Mouse (Mus musculus) 3T3-L1 (cell line): ENCODE measurements at regions not wholly inside any gene's neighbourhood (a gene's known extent, or its start where the extent isn't known, plus 50 kb on each side); places are given as distances from the start of the nearest gene placed in this dataset.

Source experiments
- DNase-seq: peaks from one replicate; pipeline ENCODE4 v3.0.0-alpha.2; 2015; ENCODE audit warnings: low read depth, low spot score

DNA sequence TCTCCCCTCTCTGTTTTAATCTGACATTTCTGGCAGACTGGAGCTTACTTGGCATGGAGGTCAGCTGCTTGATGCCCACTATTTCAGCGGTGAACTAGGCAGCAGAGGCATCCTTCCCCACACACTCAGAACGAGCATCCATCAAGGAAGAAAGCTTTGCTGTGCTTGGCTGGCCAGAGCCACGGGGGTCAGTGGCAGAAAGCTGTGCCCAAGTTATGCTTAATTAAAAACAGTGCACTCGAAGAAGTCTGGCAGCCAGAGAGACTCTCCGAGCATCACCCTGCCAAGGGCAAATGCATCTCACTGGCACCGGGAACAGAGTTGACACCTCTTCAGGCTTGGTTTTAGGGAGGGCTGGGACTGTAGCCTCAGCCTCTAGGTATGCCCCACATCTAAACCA lies 168.3 kb downstream of the Gm45692 start:
- peak; percentile 9 for DNase-seq

DNA sequence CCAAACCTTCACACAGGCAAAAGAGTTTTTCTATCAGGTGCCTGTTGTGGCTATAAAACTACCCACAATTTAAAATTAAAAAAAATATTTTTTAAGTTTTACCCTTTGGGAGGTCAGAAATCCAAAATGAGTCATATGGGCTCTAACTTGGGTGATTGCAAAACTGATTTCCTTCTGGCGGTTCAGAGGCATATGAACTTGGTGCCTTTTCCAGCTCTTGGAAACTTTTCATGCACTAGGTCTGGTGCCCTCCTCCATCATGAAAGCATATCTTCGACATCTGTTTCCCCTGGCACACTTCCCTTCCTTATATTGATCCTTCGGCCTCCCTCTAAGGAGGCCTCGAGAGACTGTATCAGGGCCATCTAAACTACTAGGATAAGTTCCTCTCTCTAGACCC lies 168.8 kb downstream of the Gm45692 start:
- DNase-seq = peak; percentile 62

DNA sequence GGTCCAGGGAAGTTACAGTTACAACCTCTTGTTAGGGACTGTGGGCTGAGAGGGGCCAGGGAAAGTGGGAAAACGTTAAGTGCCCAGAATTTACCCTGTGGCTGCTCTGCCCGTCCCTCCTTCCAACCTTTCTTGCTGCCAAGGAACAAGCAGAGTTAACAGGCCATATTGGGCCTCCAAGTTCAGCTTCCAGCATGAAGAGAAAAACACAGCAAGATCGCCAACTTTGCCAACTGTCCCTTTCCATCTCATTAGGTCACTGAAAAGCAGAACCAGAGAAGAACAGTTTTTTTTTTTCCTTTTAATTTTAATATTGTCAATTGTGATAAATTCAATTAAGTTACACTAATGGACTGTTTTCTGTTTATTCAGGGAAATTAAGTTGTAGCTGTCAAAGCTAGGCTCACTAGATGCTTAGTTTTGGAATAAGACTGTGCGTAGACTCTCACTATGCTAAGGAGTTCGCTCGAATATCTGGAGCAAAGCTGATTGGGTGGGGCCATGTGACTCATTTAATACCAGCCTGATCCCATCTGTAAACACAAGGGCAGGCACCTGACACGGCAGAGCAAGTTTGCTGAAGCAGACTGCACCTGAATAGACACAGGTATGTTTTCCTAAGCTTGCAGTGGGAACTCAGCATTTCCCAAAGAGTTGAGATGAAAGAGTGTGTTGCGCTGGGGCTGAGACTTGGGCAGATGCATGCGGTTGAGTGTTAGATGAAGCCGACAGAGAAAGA lies 178.9 kb downstream of the Gm45692 start:
- DNase-seq = no peak

DNA sequence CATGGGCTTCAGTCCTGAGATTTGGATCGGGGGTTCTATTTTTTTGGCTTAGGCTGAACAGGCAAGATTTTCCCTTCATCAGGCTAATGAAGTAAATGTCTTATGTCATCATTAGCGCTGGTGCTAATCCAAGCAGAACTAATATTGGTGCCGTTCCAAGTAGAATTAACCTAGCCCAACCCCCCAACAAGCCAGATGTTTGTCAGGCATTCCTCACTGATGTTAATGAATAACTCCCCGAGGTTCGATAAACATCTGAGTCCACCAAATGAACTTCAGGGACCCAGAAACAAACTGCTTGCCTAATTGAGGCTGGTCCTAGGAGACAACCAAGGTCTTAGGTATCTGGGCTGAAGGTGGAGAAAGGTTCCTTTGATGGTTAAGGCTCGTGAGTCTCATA lies 180.9 kb downstream of the Gm45692 start:
- DNase-seq = no peak

DNA sequence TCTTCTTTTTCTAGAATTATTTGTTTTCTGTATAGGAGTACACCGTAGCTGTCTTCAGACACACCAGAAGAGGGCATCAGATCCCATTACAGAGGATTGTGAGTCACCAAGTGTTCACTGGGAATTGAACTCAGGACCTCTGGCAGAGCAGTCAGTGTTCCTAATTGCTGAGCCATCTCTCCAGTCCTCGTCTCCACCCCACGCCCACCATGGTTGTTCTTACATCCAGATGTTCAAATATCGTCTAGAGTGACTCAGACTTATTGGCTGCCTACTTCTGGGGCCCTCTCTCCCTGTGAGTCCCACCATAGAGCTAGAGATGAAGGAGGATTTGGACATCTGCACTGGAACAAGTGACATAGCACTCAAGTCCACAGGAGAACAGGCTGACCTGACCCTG lies 182.6 kb downstream of the Gm45692 start:
- DNase-seq = no peak

DNA sequence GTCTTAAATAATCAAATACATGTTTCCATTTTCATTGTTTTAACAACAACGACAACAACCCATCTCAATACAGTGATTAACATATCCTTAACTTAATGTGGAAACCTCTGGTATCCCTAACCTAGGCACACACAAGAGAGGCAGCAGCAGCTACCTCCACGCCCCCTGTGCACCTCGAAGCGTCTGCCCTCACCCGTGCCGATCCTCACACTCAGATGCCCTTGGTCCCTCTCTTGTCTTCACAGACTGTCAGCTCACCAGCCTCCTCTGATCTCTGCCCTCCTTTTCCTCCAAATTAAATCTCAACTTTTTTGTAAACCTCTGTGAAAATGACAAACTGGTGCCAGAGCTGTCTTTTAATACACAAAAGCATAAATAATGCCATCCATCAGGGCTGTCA lies 185.2 kb downstream of the Gm45692 start:
- DNase-seq = no peak

DNA sequence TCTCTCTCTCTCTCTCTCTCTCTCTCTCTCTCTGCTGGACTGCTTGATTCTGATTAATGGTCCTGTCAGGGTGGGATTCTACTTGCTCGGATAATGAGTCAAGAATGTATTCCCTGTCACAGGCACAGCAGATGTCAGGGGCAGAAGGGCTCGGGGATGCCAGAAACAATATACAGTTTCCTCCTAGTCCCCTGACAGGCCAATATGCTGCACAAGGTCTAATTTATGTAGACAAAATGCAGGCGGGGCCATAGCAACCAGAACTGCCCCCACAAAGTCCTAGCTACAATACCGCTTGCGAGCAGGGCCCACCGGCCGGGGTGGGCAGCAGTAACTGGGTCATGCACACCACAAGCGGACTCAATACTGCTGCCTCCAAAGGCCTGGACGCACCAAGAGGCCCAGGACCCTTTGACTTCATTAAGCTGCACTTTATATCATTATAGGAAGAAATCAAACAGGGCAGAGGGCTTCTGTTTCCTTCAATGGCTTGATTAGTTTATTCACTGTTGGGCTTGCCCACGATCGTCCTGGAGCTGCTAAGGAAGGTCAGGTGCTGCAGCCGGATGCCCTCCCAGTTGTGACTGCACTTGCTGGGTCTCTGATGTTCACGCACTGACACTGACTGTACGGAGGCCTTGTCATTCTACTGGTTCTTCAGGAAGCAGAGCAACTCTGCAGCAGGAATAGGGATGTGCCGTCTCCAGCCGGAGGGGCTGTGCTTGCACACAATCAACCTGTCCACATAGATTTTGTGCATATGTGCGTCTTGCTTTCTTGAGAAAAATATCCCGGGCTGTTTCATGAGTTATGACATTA lies 185.9 kb downstream of the Gm45692 start:
- DNase-seq = no peak

DNA sequence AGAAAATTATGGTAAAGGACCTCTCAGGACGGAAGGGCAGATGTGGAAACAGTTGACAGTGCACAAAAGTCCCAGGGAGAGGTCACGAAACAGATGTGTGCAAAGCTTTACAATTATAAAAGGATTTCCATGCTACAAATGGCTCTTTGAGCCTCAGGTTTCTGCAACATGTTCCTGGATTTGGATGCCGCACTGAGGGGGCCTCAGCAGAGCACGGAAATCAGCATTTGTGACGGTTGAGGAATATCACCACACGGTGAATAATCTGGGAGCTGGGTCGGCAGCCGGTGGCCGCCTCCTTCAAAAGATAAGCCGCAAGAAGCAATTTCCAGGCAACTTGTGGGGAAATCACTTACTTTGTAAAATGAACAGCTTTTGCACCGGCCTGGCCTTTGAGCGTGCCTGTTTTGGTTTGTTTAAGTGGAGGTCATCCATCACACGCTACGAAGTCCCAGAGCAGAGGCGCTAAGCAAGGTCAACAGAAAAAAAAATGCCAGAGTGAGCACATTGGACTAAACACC lies 188.8 kb downstream of the Gm45692 start:
- no peak for DNase-seq

DNA sequence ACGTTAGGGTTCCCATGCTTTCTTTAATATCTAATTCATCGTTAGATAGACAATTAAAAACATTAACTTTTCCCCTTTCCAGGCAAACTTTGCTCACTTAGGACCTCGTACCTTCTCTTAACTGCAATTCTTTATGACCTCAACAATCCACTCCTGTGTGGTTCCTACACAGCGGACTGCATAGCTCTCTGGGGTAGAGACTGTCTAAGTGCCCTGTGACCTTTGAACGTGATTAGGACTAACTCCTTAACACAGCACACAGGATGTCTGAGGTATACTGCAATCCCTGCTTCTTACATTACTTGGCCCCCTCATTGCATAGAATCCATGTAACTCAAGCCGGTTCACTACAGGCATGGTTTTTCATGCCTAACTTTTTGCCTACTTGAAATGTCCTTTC lies 190.4 kb downstream of the Gm45692 start:
- no peak for DNase-seq

DNA sequence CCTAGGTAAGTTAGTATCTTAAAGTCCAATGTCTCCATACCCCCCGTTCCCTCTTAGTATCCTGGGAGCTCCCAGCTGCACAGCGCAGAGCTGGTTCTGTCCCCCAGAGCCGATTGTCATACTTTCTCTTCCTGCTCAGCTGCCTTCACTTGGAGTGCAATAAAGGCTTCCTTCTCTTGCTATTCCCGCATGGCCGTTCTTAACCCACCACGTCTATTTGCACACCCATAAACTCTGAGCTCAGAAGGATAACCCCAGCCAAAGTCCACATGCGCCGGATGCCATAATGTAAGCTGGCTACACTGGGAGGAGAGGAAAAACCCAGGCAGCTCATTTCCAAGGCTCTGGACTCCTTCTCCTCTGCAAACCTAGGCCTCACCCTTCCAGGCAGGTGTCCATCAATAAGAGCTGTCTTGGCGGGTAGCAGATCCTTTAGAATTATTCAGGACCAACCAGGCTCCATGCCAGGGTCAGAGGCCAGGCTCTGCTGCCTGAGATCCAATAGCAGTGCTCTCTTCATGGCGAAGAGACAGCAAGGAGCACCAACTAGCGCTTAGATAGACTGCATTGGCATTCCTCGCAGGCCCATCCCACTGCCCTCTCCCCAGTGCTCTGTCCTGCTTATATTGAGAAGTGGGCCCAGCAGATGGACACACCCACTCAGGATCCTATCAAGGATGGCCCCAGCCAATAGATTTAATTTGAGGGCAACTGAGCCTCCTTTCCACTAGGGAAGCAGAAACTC lies 204.4 kb downstream of the Gm45692 start:
- no peak for DNase-seq

DNA sequence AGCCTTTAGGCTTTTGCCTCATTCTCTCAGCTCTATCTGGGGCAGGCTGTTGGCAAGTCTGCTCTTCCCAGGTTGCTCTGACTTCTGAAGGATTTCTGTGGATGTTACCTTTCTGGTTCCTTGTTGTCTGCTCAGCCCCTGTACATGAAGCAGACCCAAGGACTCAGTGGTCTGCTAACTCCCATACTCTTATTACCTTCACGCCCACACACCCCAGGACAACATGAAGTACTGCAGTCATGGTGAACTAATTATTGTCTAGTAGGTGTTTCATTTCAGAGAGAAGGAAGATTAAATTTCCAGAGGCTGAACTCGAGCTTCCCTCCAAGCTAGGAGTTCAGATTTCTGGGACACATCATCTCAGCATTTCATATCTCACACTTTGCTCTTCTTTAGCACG lies 205.3 kb downstream of the Gm45692 start:
- no peak for DNase-seq

DNA sequence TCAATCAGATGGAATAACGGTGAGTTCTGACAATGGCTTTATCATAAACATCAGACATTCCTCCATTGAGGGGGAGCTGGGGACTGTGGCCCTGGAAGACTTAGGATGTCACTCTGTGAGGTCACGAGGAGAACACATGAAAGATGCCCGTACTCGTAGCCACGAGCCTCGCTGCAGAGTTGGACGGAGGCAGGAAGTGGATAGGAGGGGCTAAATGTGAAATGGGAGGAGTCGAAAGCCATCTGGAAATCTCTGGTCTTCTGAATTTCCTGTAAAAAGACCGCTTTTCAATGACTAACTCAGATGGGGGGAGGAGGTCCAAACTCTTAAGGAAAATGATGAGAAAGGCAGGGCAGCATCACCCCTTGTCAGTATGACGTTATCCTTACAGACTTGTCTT lies 210.5 kb downstream of the Gm45692 start:
- DNase-seq = no peak

DNA sequence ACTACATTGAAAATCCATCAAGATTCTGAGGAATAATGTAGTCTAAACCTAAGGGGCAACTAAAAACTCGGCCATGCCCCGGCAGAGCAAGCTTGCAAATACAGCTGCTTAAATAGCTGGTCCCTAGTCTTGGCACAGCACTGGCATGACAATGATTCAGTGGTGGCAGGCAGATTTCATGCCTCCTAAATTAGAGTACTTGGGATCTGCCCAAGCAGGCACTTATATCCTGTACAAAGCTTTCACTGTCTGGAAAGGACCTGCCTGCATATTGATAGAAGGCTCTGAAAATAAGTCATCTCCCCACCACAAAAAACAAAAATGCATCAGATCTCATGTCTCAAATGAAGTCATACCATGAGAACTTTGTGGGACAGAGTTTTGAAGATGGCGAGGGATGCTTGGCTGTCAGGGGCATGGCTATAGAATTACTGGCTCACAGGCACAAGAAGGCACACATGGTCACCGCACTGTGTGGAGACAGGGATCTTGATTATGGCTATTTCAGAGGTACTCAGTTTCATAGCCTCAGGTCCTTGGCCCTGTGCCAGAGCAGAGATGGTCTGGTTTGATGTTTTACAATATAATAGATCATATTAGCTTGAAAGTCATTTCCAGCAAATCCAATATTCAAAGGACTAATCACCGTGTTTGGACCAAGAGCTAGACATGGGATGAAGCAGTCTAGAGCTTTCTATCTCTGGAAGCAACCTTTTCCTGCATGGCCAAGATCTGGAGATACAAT lies 217.7 kb downstream of the Gm45692 start:
- DNase-seq = no peak

DNA sequence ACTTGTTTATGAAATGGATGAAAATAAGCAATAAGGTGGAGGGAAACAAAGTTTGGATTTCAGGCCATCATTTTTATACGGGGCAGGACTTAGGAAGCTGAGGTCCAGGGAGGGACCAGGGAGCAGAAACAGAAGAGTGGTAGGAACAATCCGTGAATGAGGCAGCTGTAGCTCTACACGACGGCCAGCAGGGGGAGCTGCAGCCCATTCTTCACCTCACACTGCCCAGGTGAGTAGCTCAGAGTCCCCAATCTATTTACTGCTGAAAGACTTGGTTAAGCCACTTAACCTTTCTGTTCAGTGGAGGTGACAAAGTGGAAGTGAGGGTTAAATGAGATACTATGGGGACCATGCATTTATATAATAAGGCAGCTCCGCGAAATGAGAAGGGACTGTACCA lies 225.7 kb downstream of the Gm45692 start:
- DNase-seq = peak; percentile 67

DNA sequence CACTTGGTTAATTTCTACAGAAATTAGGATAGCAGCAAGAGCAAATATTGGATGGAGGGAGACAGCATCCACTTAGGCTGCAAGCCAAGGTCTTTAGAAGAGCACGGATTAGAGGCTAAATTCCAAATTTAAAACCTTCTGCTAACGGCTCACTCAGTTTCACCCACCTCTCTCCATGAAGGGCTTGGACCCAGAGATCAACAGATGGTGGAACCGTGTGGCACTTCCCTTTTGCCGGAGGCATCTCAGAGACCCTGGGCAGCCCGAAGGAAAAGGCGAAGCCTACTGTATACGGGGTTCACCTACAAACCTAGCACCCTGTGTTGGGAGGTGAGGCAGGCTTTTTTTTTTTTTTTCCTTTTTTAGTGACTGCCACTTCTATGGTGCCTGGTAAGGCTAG lies 229.9 kb downstream of the Gm45692 start:
- DNase-seq = no peak

DNA sequence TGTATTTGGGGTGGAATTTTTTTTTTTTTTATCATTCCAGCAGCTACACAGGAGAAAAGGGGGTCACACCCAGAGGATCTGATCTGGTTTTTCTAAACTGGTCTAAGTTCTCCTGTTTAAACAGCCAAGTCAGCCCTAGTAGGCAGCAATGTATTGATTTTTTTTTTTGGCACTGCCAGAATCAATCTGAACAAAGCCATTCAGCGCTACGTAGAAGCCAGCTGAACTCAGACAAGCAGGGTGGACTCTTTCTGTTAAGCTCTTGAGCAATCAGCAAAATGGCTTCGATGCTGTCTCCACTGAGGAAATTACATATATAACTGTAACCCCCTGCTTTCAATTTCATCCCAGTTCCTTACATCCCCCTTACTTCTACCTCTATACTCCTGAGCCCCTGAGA lies 230.5 kb downstream of the Gm45692 start:
- no peak for DNase-seq

DNA sequence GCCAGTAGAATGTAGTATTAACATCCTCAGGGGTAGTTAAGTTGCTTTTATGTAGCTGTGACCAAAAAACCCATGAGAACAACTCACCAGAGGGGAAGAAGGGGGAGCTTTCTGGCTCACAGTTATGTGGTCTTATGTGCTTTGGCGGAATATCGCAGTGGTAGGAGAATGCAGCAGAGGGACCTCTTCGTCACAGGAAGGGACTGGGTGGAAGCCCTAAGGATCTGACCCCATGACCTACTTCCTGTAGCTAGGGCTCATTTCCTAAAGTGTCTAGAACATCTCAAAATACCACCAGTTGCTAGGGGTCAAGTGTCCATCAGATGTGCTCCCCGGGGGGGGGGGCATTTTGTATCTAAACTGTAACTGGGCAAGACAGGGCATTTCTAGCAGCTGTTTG lies 231.3 kb downstream of the Gm45692 start:
- DNase-seq = no peak

DNA sequence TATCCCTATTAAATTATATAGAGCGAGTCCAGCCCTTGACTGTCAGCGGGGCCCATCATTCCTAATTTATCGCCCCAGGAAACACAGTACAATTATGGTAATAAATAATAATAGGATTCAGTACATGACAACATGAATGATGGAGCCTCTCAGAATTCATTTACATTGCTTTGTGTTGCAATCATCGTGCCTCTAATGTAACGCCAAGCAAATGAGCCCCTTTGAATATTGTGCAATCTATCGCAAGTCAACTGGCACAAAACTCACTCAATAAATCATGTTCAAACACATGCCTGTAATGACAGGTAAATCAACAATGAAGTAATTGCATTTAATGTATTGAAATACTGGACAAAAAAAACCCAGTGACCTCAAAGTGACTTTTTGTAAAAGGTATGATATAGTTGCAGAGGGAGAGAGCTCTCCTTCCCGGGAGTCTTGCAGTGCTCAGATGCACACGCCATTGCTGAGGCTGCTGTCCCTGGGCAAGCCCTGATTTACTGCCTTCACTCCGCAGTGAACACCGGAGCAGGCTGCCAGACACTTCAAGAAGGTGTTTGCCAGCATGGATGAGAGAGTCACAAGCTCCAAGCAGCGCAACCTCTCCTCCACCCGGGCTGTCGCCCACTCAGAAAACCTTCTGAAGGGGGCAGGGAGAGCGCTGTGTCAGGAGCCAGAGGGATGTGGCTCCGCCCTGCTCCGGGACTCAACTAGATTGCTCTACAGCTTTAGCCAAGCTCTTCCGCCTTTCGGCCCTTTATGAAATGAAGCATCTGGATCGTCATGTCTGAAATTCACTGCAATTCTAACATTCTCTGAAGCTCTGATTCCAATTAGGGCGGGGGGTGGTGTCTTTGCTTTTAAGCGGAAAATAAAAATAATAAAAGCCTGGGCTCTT lies 232.6 kb downstream of the Gm45692 start:
- DNase-seq = peak; percentile 40

DNA sequence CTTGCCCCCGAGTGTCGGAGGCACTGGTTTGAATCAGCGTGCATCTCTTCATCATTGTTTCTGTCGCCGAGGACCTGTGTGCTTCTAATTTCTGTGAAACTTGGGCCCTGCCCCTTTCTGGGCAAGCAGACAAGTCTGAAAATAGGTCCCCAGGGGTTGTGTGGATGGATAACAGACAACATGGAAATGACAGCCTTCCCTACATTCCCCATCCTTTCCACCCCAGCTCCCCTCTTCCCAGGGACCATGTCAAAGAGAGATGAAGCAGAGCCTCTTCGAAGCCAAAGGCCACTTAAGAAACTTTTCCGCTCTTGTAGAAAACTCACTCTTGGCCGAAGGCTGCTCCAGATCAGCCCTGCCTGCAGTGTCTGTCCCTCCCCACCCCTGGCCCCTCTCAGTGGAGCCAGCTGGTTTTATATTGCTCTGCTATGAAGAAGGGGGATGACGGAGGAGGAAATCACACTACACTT lies 233.2 kb downstream of the Gm45692 start:
- peak; percentile 56 for DNase-seq

DNA sequence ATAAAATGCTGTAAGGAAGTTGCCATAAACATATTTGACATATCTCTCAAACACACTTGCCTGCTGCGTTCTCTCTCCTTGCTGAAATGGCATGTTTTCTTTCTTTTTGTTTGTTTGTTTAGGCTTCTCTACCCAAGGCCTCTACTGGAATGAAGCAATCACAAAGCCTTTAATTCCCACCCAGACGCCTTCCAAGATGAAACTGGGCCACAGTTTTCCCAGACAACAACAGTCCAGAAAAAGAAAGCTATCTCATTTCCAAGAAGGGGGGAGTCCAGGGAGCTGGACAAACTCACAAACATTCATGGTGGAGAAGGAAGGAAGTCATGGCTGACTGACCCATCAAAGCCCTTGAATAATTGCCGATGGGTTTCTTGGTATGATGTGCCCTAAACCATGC lies 234.1 kb downstream of the Gm45692 start:
- no peak for DNase-seq
